Mouse (Mus musculus) heart, postnatal 0 days (tissue): Measurements from ENCODE around the gene Gins3. TPM values are rescaled to one million over a fixed set of nuclear protein-coding genes. Genes with fewer than 3 reads are reported as not detected.
"Not testable (repeated sequence)": the region's sequence is repeated elsewhere in the genome, so short reads cannot be mapped to it uniquely, and the experiment has no call there.

ENCODE experiments used
- ATAC-seq: fragments of 200-750 bp; cut with Nextera tagmentation; 2 replicates; pipeline ENCODE4 v1.8.0; 2017; ENCODE audit warnings: low read depth, moderate number of reproducible peaks, moderate library complexity; ENCODE audit not compliant: insufficient read depth
- DNase-seq: peaks from one replicate; pipeline ENCODE4 v3.0.0-alpha.2; 2016; ENCODE audit warnings: low spot score
- H3K27ac ChIP-seq: fragments of 300-500 bp; sonication (generic); 2 replicates; pipeline ENCODE4 v1.5.1; 2014; ENCODE audit warnings: low read depth, mild to moderate bottlenecking
- H3K27me3 ChIP-seq: fragments of 300-500 bp; sonication (generic); 2 replicates; pipeline ENCODE4 v1.6.1; 2014; ENCODE audit warnings: low read length, mixed read lengths; ENCODE audit not compliant: control insufficient read depth, insufficient read depth
- H3K36me3 ChIP-seq: fragments of 300-500 bp; sonication (generic); replicated peaks from 2 replicates; pipeline ENCODE4 v1.6.1; 2014; ENCODE audit warnings: low read length, mixed read lengths; ENCODE audit not compliant: control insufficient read depth, insufficient read depth
- H3K4me1 ChIP-seq: fragments of 300-500 bp; sonication (generic); 2 replicates; pipeline ENCODE4 v1.6.1; 2014; ENCODE audit warnings: antibody characterized with exemption; ENCODE audit not compliant: control insufficient read depth, insufficient read depth
- H3K4me2 ChIP-seq: fragments of 300-500 bp; sonication (generic); 2 replicates; pipeline ENCODE4 v1.6.1; 2014; ENCODE audit warnings: low read depth, mild to moderate bottlenecking, low read length, moderate library complexity
- H3K4me3 ChIP-seq: fragments of 300-500 bp; sonication (generic); 2 replicates; pipeline ENCODE4 v1.5.1; 2014; ENCODE audit warnings: low read depth, low read length
- H3K9ac ChIP-seq: fragments of 300-500 bp; sonication (generic); replicated peaks from 2 replicates; pipeline ENCODE4 v1.6.1; 2014; ENCODE audit warnings: low read depth, low read length, mixed read lengths
- H3K9me3 ChIP-seq: fragments of 300-500 bp; sonication (generic); replicated peaks from 2 replicates; pipeline ENCODE4 v1.6.1; 2016; ENCODE audit warnings: low read length; ENCODE audit not compliant: control insufficient read depth
- CTCF ChIP-seq: IDR thresholded peaks from 2 replicates; pipeline ENCODE4 v1.5.1; 2016; ENCODE audit warnings: antibody characterized with exemption, control low read depth, low read depth
- EP300 ChIP-seq: IDR thresholded peaks from 2 replicates; pipeline ENCODE4 v1.6.1; 2016; ENCODE audit warnings: antibody characterized with exemption, low read depth
- WGBS: fragments of 180-500 bp; shearing (Covaris S2); extraction: QIAGEN DNeasy Blood & Tissue Kit; methylation state at CpG from one replicate; pipeline ENCODE4 v1.1.7; 2014; 5-methylcytosine and 5-hydroxymethylcytosine counted together
- polyA plus RNA-seq: library from polyadenylated mRNA; unstranded; fragments of >200 nt; fragmentation: Nextera tagmentation; extraction: Ambion mirVana; gene quantifications from 2 replicates; pipeline ENCODE4 v1.2.1, GENCODE M21; 2015
- total RNA-seq: library from RNA; depleted of rRNA; stranded (reverse); fragments of >200 nt; gene quantifications from 2 replicates; pipeline ENCODE4 v1.2.3, GENCODE M21; 2014; ENCODE audit warnings: low replicate concordance

The Gins3 gene
- total and polyA plus RNA-seq, 2 experiments from 2014 or later: 3.9 to 4.4 TPM

DNA sequence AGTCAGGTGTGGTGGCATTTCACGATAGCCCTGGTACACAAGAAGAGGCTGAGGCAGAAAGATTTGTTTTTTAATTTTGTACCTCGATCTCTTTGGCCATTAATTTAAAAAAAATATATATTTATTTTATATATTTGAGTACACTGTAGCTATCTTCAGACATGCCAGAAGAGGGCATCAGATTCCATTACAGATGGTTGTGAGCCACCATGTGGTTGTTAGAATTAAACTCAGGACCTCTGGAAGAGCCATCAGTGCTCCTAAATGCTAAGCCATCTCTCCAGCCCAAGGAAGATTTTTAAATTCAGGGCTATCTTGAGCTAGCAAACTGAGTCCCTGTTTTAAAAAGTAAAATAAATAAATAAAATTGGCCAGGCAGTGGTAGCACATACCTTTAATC is 31.1 kb upstream of the Gins3 start:
- no peak overlapping the region for H3K4me3 ChIP-seq
- no peak for TF ChIP-seq EP300
- peak; percentile 28; the same call in 1 of the 2 replicates for TF ChIP-seq CTCF
- H3K27ac ChIP-seq: no peak overlapping the region
- no peaks in the 10 kb centered on the region for H3K36me3 ChIP-seq
- no peak overlapping the region for H3K4me2 ChIP-seq
- 71% methylated on average over 2 of the region's 2 CpGs for WGBS
- no peak for DNase-seq
- no peaks in the 10 kb centered on the region for H3K27me3 ChIP-seq
- H3K9me3 ChIP-seq: no peaks in the 10 kb centered on the region
- no peaks in the 10 kb centered on the region for H3K4me1 ChIP-seq
- H3K9ac ChIP-seq: no peak overlapping the region
- no peak for ATAC-seq

DNA sequence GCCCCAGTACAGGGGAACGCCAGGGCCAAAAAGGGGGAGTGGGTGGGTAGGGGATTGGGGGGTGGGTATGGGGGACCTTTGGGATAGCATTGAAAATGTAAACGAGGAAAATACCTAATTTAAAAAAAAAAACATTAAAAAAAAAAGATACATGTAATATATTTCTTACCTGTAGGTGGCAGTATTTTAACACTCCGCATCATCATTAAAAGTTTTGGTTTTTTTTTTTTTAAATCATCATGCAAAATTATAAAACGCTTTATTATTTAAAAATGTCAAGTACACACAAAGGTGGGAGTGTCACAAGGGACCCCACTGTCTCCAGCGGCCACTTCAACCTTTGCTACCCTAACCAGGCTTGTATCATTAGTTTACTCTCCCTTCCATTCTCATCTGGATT is 26.7 kb upstream of the Gins3 start:
- H3K9ac ChIP-seq, ATAC-seq, H3K36me3 ChIP-seq, DNase-seq, H3K9me3 ChIP-seq, H3K4me1 ChIP-seq, H3K4me3 ChIP-seq, H3K27me3 ChIP-seq: not testable (repeated sequence)
- Histone ChIP-seq H3K27ac (peak overlapping the region; percentile 14; the same call in 1 of the 2 replicates), H3K4me2 (peak overlapping the region; percentile 21)
- peak; percentile 36 for TF ChIP-seq CTCF
- 14% methylated on average over 4 of the region's 5 CpGs for WGBS

DNA sequence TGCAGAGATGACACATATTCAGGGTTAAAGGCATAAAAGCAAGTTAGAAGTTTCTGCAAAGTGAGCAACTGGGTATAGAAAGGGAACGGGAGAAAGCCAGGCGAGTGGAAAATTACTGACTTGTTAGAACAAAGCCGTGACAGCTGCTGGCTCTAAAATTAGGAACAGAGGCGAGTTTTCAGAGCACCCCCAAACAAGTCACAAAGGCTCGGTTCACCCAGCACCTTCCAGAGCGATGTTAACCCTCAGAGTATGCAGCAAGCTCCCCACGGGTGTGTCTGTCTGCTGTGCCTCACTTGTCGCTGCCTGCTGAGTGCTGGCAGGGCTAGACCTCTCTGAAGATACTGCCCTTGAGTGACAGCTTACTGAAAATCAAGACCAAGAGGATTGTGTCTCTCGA is 26.0 kb upstream of the Gins3 start:
- Histone ChIP-seq H3K9me3 (no peaks in the 10 kb centered on the region), H3K27ac (peak overlapping the region; percentile 14; the same call in 1 of the 2 replicates), H3K27me3 (no peaks in the 10 kb centered on the region), H3K36me3 (no peaks in the 10 kb centered on the region), H3K9ac (no peak overlapping the region), H3K4me3 (no peak overlapping the region), H3K4me1 (no peaks in the 10 kb centered on the region), H3K4me2 (peak overlapping the region; percentile 21)
- DNase-seq (peak; percentile 21), ATAC-seq (no peak; the same call in 1 of the 2 replicates)
- WGBS: 23% methylated on average over 9 of the region's 9 CpGs
- no peak for TF ChIP-seq EP300

DNA sequence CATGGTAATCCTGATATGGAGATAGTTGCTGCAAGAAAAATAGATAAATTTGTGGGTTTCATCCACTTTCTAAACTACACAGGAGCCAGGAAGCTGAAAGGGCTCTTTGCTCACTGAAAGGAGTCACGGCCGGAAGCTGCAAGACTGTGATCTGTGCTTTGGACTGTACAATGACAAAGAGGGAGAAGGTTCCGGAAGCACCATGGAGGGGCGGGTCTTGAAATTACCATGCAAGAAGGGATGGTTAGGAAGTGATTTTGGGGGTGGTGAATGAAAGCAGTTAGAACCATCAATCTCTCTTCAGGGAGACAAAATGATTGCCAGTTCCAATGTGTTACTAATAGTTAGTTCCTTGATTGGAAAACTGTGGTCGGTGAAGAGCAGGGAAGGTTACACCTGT is 23.8 kb upstream of the Gins3 start:
- no peak overlapping the region for H3K4me3 ChIP-seq
- TF ChIP-seq CTCF (no peak), EP300 (no peak)
- H3K4me2 ChIP-seq: no peak overlapping the region
- H3K4me1 ChIP-seq: no peaks in the 10 kb centered on the region
- no peak overlapping the region for H3K27ac ChIP-seq
- H3K9me3 ChIP-seq: no peaks in the 10 kb centered on the region
- no peak overlapping the region for H3K9ac ChIP-seq
- H3K27me3 ChIP-seq: no peaks in the 10 kb centered on the region
- H3K36me3 ChIP-seq: no peaks in the 10 kb centered on the region
- 79% methylated on average over 5 of the region's 5 CpGs for WGBS
- ATAC-seq: no peak
- no peak for DNase-seq

DNA sequence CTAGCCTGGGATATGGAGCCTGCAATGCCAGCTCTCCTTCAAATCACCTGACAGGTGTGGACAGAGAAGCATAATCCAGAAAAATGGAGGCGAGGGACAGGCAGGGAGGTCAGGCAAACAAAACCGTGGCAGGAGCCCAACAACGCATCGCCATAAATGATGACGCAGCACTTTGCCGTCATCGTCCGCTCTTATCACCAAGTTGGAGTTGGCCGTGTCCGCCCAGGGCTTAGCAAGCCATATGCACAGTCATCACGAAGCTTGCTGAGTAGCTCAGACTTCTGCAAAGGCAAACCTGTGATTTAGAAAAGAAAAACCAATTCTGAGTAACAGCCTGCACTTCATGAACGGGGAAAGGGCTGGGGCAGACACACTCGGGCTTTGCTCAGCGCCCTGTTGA is 22.5 kb upstream of the Gins3 start:
- no peaks in the 10 kb centered on the region for H3K36me3 ChIP-seq
- no peaks in the 10 kb centered on the region for H3K9me3 ChIP-seq
- H3K4me3 ChIP-seq: no peak overlapping the region
- H3K4me2 ChIP-seq: no peak overlapping the region
- TF ChIP-seq EP300: no peak
- TF ChIP-seq CTCF: no peak
- no peaks in the 10 kb centered on the region for H3K4me1 ChIP-seq
- H3K27me3 ChIP-seq: no peaks in the 10 kb centered on the region
- WGBS: 47% methylated on average over 14 of the region's 14 CpGs
- no peak overlapping the region for H3K9ac ChIP-seq
- DNase-seq: no peak
- no peak overlapping the region for H3K27ac ChIP-seq
- 0 out of 2 replicates have a peak, but pooled peaks have one; percentile 20 for ATAC-seq

- Histone ChIP-seq H3K9me3 (no peaks in the 10 kb centered on the region), H3K4me1 (no peaks in the 10 kb centered on the region), H3K9ac (no peak overlapping the region), H3K27ac (no peak overlapping the region), H3K4me2 (peak overlapping the region; percentile 33), H3K27me3 (no peaks in the 10 kb centered on the region), H3K4me3 (0 out of 2 replicates have a peak overlapping the region, but pooled peaks have one; percentile 10), H3K36me3 (no peaks in the 10 kb centered on the region)
- DNase-seq (no peak), ATAC-seq (no peak)
- no peak for TF ChIP-seq EP300
- TF ChIP-seq CTCF: no peak
- 64% methylated on average over 5 of the region's 5 CpGs for WGBS
Observed at GRCm38 (mm10) chr8:95611769-95612168, 21.5 kb upstream of the Gins3 start.
